Mouse (Mus musculus): Measurements from ENCODE around the gene Cd83. TPM values are rescaled to one million over a fixed set of nuclear protein-coding genes. Genes with fewer than 3 reads are reported as not detected.

Gene Cd83
- polyA plus RNA-seq, 1 experiment from 2014 or later, result 2.1 TPM

- no peak overlapping the region for H3K4me3 ChIP-seq (ENCODE audit: low read depth, low read length)
- H3K27me3 ChIP-seq (ENCODE audit: control insufficient read depth, insufficient read depth, low read depth, low read length), result peaks cover 18% of the 10 kb centered on the region
These were observed 1.7 kb downstream of the Cd83 start for GRCm38 (mm10) chr13:43786171-43786795.

GRCm38 (mm10) chr13:43787262-43787661, 2.7 kb downstream of the Cd83 start:
- H3K9ac ChIP-seq (ENCODE audit: low read depth, low read length), result no peak overlapping the region
- WGBS (ENCODE audit: insufficient replicate concordance), result 61% methylated on average over 2 of the region's 2 CpGs

More at GRCm38 (mm10) chr13:43786171-43786795, 1.7 kb downstream of the Cd83 start:
- H3K9me3 ChIP-seq (replicated peaks; ENCODE audit: control insufficient read depth, low read length), result no peaks in the 10 kb centered on the region
- no peak overlapping the region for H3K27ac ChIP-seq (ENCODE audit: low read length)
- no peak for ATAC-seq (ENCODE audit: low read depth)
- WGBS (ENCODE audit: insufficient replicate concordance), result 24% methylated on average over 12 of the region's 12 CpGs
- no peak overlapping the region for H3K4me2 ChIP-seq (ENCODE audit: low read depth, low read length)
- no peak overlapping the region for H3K9ac ChIP-seq (ENCODE audit: low read depth, low read length)
- H3K4me1 ChIP-seq (ENCODE audit: control insufficient read depth, low read depth, low read length), result no peaks in the 10 kb centered on the region
- no peaks in the 10 kb centered on the region for H3K36me3 ChIP-seq (ENCODE audit: control insufficient read depth, insufficient read depth)

GRCm38 (mm10) chr13:43788071-43788470, 3.5 kb downstream of the Cd83 start:
- Histone ChIP-seq H3K27me3 (ENCODE audit: control insufficient read depth, insufficient read depth, low read depth, low read length) (peaks cover 18% of the 10 kb centered on the region), H3K9me3 (replicated peaks; ENCODE audit: control insufficient read depth, low read length) (no peaks in the 10 kb centered on the region), H3K36me3 (ENCODE audit: control insufficient read depth, insufficient read depth) (no peaks in the 10 kb centered on the region), H3K9ac (ENCODE audit: low read depth, low read length) (no peak overlapping the region), H3K27ac (ENCODE audit: low read length) (no peak overlapping the region), H3K4me3 (ENCODE audit: low read depth, low read length) (no peak overlapping the region), H3K4me2 (ENCODE audit: low read depth, low read length) (no peak overlapping the region), H3K4me1 (ENCODE audit: control insufficient read depth, low read depth, low read length) (no peaks in the 10 kb centered on the region)
- no peak for ATAC-seq (ENCODE audit: low read depth)
- 47% methylated on average over 8 of the region's 8 CpGs for WGBS (ENCODE audit: insufficient replicate concordance)

More at GRCm38 (mm10) chr13:43787262-43787661, 2.7 kb downstream of the Cd83 start:
- Histone ChIP-seq H3K4me1 (ENCODE audit: control insufficient read depth, low read depth, low read length) (no peaks in the 10 kb centered on the region), H3K9me3 (replicated peaks; ENCODE audit: control insufficient read depth, low read length) (no peaks in the 10 kb centered on the region), H3K4me2 (ENCODE audit: low read depth, low read length) (no peak overlapping the region), H3K27me3 (ENCODE audit: control insufficient read depth, insufficient read depth, low read depth, low read length) (peaks cover 18% of the 10 kb centered on the region), H3K27ac (ENCODE audit: low read length) (no peak overlapping the region), H3K36me3 (ENCODE audit: control insufficient read depth, insufficient read depth) (no peaks in the 10 kb centered on the region), H3K4me3 (ENCODE audit: low read depth, low read length) (no peak overlapping the region)
- ATAC-seq (ENCODE audit: low read depth), result no peak

GRCm38 (mm10) chr13:43788983-43789645, 4.5 kb downstream of the Cd83 start:
- Histone ChIP-seq H3K36me3 (ENCODE audit: control insufficient read depth, insufficient read depth) (no peaks in the 10 kb centered on the region), H3K27me3 (ENCODE audit: control insufficient read depth, insufficient read depth, low read depth, low read length) (peaks cover 18% of the 10 kb centered on the region), H3K4me2 (ENCODE audit: low read depth, low read length) (no peak overlapping the region), H3K4me3 (ENCODE audit: low read depth, low read length) (no peak overlapping the region), H3K4me1 (ENCODE audit: control insufficient read depth, low read depth, low read length) (no peaks in the 10 kb centered on the region), H3K9ac (ENCODE audit: low read depth, low read length) (no peak overlapping the region), H3K9me3 (replicated peaks; ENCODE audit: control insufficient read depth, low read length) (no peaks in the 10 kb centered on the region), H3K27ac (ENCODE audit: low read length) (no peak overlapping the region)
- no peak; the same call in 1 of the 2 replicates for ATAC-seq (ENCODE audit: low read depth)
- WGBS (ENCODE audit: insufficient replicate concordance), result 46% methylated on average over 10 of the region's 10 CpGs

DNA sequence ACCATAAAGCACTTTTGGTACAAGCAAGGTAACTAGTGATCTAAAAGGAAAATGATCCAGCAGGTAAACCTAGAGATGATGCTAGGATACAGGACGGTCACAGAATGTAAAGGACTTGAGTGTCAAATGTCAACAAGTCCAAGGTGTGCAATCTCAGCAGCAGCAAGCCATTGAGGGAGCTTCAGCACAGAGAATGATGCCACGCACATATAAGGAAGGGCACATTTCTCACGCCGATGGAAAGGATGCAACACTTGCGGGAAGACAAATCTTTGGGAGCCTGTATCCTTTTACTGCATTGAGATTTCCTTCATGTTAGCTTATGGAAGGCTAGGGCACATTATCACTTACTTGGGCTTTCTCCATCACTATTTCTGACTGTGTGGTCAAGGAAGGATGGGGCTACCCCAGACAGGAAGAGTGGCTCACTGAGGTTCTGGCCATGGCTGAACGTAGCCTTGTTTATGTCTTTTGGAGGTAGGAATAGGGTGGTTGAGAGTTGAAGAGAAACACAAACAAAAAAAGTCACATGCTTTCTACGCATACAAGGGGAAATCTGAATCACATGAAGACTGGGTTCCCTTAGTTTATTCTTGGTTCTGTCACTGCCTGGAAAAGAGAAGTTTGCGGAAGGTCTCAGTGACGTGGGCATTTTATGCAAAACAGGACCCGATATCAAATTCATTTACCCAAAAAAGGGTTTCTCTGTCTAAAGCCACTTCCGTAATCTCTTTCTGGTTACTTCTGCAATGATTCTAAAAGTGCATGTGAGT, 5.8 kb downstream of the Cd83 start:
- H3K9ac ChIP-seq (ENCODE audit: low read depth, low read length), result no peak overlapping the region
- no peaks in the 10 kb centered on the region for H3K4me1 ChIP-seq (ENCODE audit: control insufficient read depth, low read depth, low read length)
- no peak overlapping the region for H3K4me2 ChIP-seq (ENCODE audit: low read depth, low read length)
- H3K27ac ChIP-seq (ENCODE audit: low read length), result no peak overlapping the region
- ATAC-seq (ENCODE audit: low read depth), result no peak
- no peak overlapping the region for H3K4me3 ChIP-seq (ENCODE audit: low read depth, low read length)
- peaks cover 5% of the 10 kb centered on the region for H3K27me3 ChIP-seq (ENCODE audit: control insufficient read depth, insufficient read depth, low read depth, low read length)
- no peaks in the 10 kb centered on the region for H3K9me3 ChIP-seq (replicated peaks; ENCODE audit: control insufficient read depth, low read length)
- WGBS (ENCODE audit: insufficient replicate concordance), result 66% methylated on average over 11 of the region's 11 CpGs
- no peaks in the 10 kb centered on the region for H3K36me3 ChIP-seq (ENCODE audit: control insufficient read depth, insufficient read depth)

DNA sequence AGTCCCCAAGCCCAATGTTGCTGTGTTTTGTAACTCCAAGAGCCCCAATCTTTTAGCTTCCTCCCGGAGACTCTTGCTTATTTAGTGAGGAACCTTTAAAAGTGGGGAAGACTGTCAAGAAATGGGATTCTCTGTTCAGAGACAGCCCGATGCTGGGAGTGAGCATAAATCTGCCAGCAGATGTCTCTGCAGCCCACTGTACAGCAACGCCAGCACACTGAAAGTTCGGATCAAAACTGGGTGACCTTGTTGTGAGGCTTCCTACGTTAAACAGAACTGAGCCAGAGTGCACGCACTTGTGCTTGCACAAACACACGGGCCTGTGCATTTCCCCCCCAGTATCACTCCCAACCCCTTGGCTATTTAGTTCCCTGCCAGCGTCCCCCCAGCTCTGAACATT, 10.8 kb downstream of the Cd83 start:
- no peaks in the 10 kb centered on the region for H3K4me1 ChIP-seq (ENCODE audit: control insufficient read depth, low read depth, low read length)
- H3K36me3 ChIP-seq (ENCODE audit: control insufficient read depth, insufficient read depth), result no peaks in the 10 kb centered on the region
- no peak overlapping the region for H3K9ac ChIP-seq (ENCODE audit: low read depth, low read length)
- no peak overlapping the region for H3K4me2 ChIP-seq (ENCODE audit: low read depth, low read length)
- no peak overlapping the region for H3K4me3 ChIP-seq (ENCODE audit: low read depth, low read length)
- WGBS (ENCODE audit: insufficient replicate concordance), result 36% methylated on average over 8 of the region's 8 CpGs
- no peaks in the 10 kb centered on the region for H3K9me3 ChIP-seq (replicated peaks; ENCODE audit: control insufficient read depth, low read length)
- H3K27me3 ChIP-seq (ENCODE audit: control insufficient read depth, insufficient read depth, low read depth, low read length), result no peaks in the 10 kb centered on the region
- ATAC-seq (ENCODE audit: low read depth), result no peak
- H3K27ac ChIP-seq (ENCODE audit: low read length), result no peak overlapping the region

- no peaks in the 10 kb centered on the region for H3K27me3 ChIP-seq (ENCODE audit: control insufficient read depth, insufficient read depth, low read depth, low read length)
- no peaks in the 10 kb centered on the region for H3K9me3 ChIP-seq (replicated peaks; ENCODE audit: control insufficient read depth, low read length)
- H3K27ac ChIP-seq (ENCODE audit: low read length), result no peak overlapping the region
- 63% methylated on average over 4 of the region's 4 CpGs for WGBS (ENCODE audit: insufficient replicate concordance)
- no peak overlapping the region for H3K9ac ChIP-seq (ENCODE audit: low read depth, low read length)
- ATAC-seq (ENCODE audit: low read depth), result no peak
- H3K4me2 ChIP-seq (ENCODE audit: low read depth, low read length), result no peak overlapping the region
- no peak overlapping the region for H3K4me3 ChIP-seq (ENCODE audit: low read depth, low read length)
- no peaks in the 10 kb centered on the region for H3K36me3 ChIP-seq (ENCODE audit: control insufficient read depth, insufficient read depth)
- no peaks in the 10 kb centered on the region for H3K4me1 ChIP-seq (ENCODE audit: control insufficient read depth, low read depth, low read length)
These were observed 14.1 kb downstream of the Cd83 start for GRCm38 (mm10) chr13:43798655-43799054.

DNA sequence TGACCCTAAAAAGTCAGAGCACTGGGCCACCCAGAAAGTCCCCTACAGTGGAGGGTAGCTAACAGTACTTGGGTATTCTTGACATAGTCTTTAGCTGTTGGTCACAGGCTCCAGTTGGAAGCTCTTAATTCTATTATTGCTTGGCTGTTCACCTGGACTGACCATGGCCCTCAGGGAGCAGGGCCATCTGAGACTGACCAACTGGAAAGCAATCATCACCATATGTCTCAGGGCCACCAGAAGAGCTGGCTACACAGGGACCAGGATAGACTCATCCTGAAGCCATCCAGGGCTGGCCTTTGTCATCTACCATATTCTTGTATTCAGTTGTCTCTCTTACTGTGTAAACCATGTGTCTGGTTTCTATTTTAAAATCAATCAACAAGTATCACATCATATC, 15.6 kb downstream of the Cd83 start:
- H3K27me3 ChIP-seq (ENCODE audit: control insufficient read depth, insufficient read depth, low read depth, low read length), result no peaks in the 10 kb centered on the region
- no peak overlapping the region for H3K4me2 ChIP-seq (ENCODE audit: low read depth, low read length)
- H3K36me3 ChIP-seq (ENCODE audit: control insufficient read depth, insufficient read depth), result no peaks in the 10 kb centered on the region
- no peak overlapping the region for H3K27ac ChIP-seq (ENCODE audit: low read length)
- no peaks in the 10 kb centered on the region for H3K4me1 ChIP-seq (ENCODE audit: control insufficient read depth, low read depth, low read length)
- H3K9me3 ChIP-seq (replicated peaks; ENCODE audit: control insufficient read depth, low read length), result no peaks in the 10 kb centered on the region
- H3K9ac ChIP-seq (ENCODE audit: low read depth, low read length), result no peak overlapping the region
- no peak for ATAC-seq (ENCODE audit: low read depth)
- no peak overlapping the region for H3K4me3 ChIP-seq (ENCODE audit: low read depth, low read length)

- H3K4me1 ChIP-seq (ENCODE audit: control insufficient read depth, low read depth, low read length), result no peaks in the 10 kb centered on the region
- WGBS (ENCODE audit: insufficient replicate concordance), result 52% methylated on average over 3 of the region's 3 CpGs
- H3K9me3 ChIP-seq (replicated peaks; ENCODE audit: control insufficient read depth, low read length), result no peaks in the 10 kb centered on the region
- no peaks in the 10 kb centered on the region for H3K27me3 ChIP-seq (ENCODE audit: control insufficient read depth, insufficient read depth, low read depth, low read length)
- H3K4me3 ChIP-seq (ENCODE audit: low read depth, low read length), result no peak overlapping the region
- no peak overlapping the region for H3K4me2 ChIP-seq (ENCODE audit: low read depth, low read length)
- no peak for ATAC-seq (ENCODE audit: low read depth)
- H3K36me3 ChIP-seq (ENCODE audit: control insufficient read depth, insufficient read depth), result no peaks in the 10 kb centered on the region
- H3K27ac ChIP-seq (ENCODE audit: low read length), result no peak overlapping the region
- no peak overlapping the region for H3K9ac ChIP-seq (ENCODE audit: low read depth, low read length)
These were observed 17.4 kb downstream of the Cd83 start for GRCm38 (mm10) chr13:43801961-43802360.
